In genomic region chr10:97397896-97398295, GRCm38 (mm10) we compare ENCODE assay signal across 20 mouse cellular contexts.
DNase-seq lines count a peak whose midpoint lies in the region; ATAC-seq and TF ChIP-seq lines count a peak whose summit lies in the region.
"Had no signal": no experiment of that assay in that cellular context is flagged by ENCODE, and none has a peak within 500 bp of the region (broad histone marks: within the 10 kb centered on the region; RNA-seq: fewer than 3 reads in every experiment).

No protein-coding gene starts in this region.

- H3K9me3 ChIP-seq in embryonic facial prominence, embryonic 13.5 days, result no peaks in the 10 kb centered on the region
- H3K9me3 ChIP-seq in embryonic facial prominence, embryonic 10.5 days, result no peaks in the 10 kb centered on the region
- H3K9me3 ChIP-seq in heart, postnatal 0 days (replicated peaks; ENCODE audit: control insufficient read depth, low read length), result no peaks in the 10 kb centered on the region
- H3K9me3 ChIP-seq in lung, embryonic 14.5 days (ENCODE audit: low read depth, low read length), result no peaks in the 10 kb centered on the region
- no peaks in the 10 kb centered on the region for H3K9me3 ChIP-seq in stomach, embryonic 16.5 days (replicated peaks; ENCODE audit: control insufficient read depth, low read length)
- H3K9me3 ChIP-seq: heart, embryonic 12.5 days; hindbrain, embryonic 10.5 days; limb, embryonic 13.5 days; midbrain, embryonic 12.5 days had no signal

- DNase-seq in embryonic facial prominence, embryonic 10.5 days (ENCODE audit: low spot score), result no peak
- DNase-seq in heart, postnatal 0 days (ENCODE audit: low spot score), result peak; percentile 11
- DNase-seq in heart, postnatal 25 days (ENCODE audit: low spot score), result no peak
- peak; percentile 32 for DNase-seq in lung, embryonic 14.5 days
- no peak for DNase-seq in lung, postnatal 36 days
- DNase-seq in gastrocnemius, postnatal 4 days (ENCODE audit: low spot score in 2 of 2), result no peak
- DNase-seq: adrenal gland, postnatal 10 days; cerebellum, adult 2 months; cerebellum, postnatal 25 days; gastrocnemius, postnatal 14 days; kidney, postnatal 4 days had no signal

- WGBS in embryonic facial prominence, embryonic 13.5 days, result 84% methylated on average over 2 of the region's 2 CpGs
- WGBS in embryonic facial prominence, embryonic 10.5 days, result 86% methylated on average over 2 of the region's 2 CpGs
- WGBS in heart, postnatal 0 days, result 51% methylated on average over 2 of the region's 2 CpGs
- 41% methylated on average over 2 of the region's 2 CpGs for WGBS in lung, embryonic 14.5 days
- WGBS in stomach, embryonic 16.5 days, result 57% methylated on average over 2 of the region's 2 CpGs

- ATAC-seq in embryonic facial prominence, embryonic 13.5 days (ENCODE audit: insufficient number of reproducible peaks, insufficient read depth, low FRiP score, low TSS enrichment, low read depth), result no peak
- ATAC-seq in heart, postnatal 0 days (ENCODE audit: insufficient read depth, low read depth), result no peak
- no peak for ATAC-seq in lung, embryonic 14.5 days (ENCODE audit: insufficient read depth)
- ATAC-seq in stomach, embryonic 16.5 days (ENCODE audit: insufficient read depth, low FRiP score), result no peak
- ATAC-seq: activated CD4-positive, CD25-positive, alpha-beta regulatory T cell, adult 4 months; forebrain, embryonic 16.5 days; hindbrain, embryonic 16.5 days had no signal

- H3K4me2 ChIP-seq in embryonic facial prominence, embryonic 13.5 days, result no peak overlapping the region
- H3K4me2 ChIP-seq in heart, postnatal 0 days (ENCODE audit: low read depth, low read length), result no peak overlapping the region
- H3K4me2 ChIP-seq in lung, embryonic 14.5 days, result no peak overlapping the region
- no peak overlapping the region for H3K4me2 ChIP-seq in stomach, embryonic 16.5 days (ENCODE audit: low read depth, low read length)
- H3K4me2 ChIP-seq: heart, embryonic 12.5 days; limb, embryonic 13.5 days; midbrain, embryonic 12.5 days had no signal

- H3K36me3 ChIP-seq in embryonic facial prominence, embryonic 13.5 days, result no peaks in the 10 kb centered on the region
- no peaks in the 10 kb centered on the region for H3K36me3 ChIP-seq in embryonic facial prominence, embryonic 10.5 days (replicated peaks)
- H3K36me3 ChIP-seq in heart, postnatal 0 days (replicated peaks; ENCODE audit: control insufficient read depth, insufficient read depth, low read length), result no peaks in the 10 kb centered on the region
- no peaks in the 10 kb centered on the region for H3K36me3 ChIP-seq in lung, embryonic 14.5 days (ENCODE audit: insufficient read depth)
- no peaks in the 10 kb centered on the region for H3K36me3 ChIP-seq in stomach, embryonic 16.5 days (ENCODE audit: control insufficient read depth, insufficient read depth, low read length)
- H3K36me3 ChIP-seq: heart, embryonic 12.5 days; hindbrain, embryonic 10.5 days; limb, embryonic 13.5 days; midbrain, embryonic 12.5 days had no signal

- H3K4me1 ChIP-seq in embryonic facial prominence, embryonic 13.5 days, result 0 out of 2 replicates have a peak, but pooled peaks cover 3% of the 10 kb centered on the region
- 0 out of 2 replicates have a peak, but pooled peaks cover 6% of the 10 kb centered on the region for H3K4me1 ChIP-seq in embryonic facial prominence, embryonic 10.5 days
- H3K4me1 ChIP-seq in heart, postnatal 0 days (ENCODE audit: control insufficient read depth, insufficient read depth), result no peaks in the 10 kb centered on the region
- peaks cover 6% of the 10 kb centered on the region for H3K4me1 ChIP-seq in lung, embryonic 14.5 days (ENCODE audit: insufficient read depth)
- 0 out of 2 replicates have a peak, but pooled peaks cover 3% of the 10 kb centered on the region for H3K4me1 ChIP-seq in stomach, embryonic 16.5 days (ENCODE audit: control insufficient read depth, insufficient read depth, low read length)
- H3K4me1 ChIP-seq: heart, embryonic 12.5 days; hindbrain, embryonic 10.5 days; limb, embryonic 13.5 days; midbrain, embryonic 12.5 days had no signal

- TF ChIP-seq CTCF in heart, postnatal 0 days (IDR thresholded peaks at IDR 0.05; ENCODE audit: low read depth), result no peak
- TF ChIP-seq CTCF in lung, embryonic 14.5 days (IDR thresholded peaks at IDR 0.05; ENCODE audit: low read depth), result no peak

- peak overlapping the region; percentile 76 for H3K27ac ChIP-seq in embryonic facial prominence, embryonic 13.5 days
- no peak overlapping the region for H3K27ac ChIP-seq in embryonic facial prominence, embryonic 10.5 days (replicated peaks)
- no peak overlapping the region for H3K27ac ChIP-seq in heart, postnatal 0 days (ENCODE audit: low read depth)
- peak overlapping the region; percentile 66; the same call in 1 of the 2 replicates for H3K27ac ChIP-seq in lung, embryonic 14.5 days (ENCODE audit: low read depth)
- peak overlapping the region; percentile 77 for H3K27ac ChIP-seq in stomach, embryonic 16.5 days (ENCODE audit: low read length)
- H3K27ac ChIP-seq: hindbrain, embryonic 10.5 days; limb, embryonic 13.5 days; midbrain, embryonic 12.5 days had no signal

- no peak for TF ChIP-seq EP300 in heart, postnatal 0 days (IDR thresholded peaks at IDR 0.05; ENCODE audit: low read depth)

- H3K9ac ChIP-seq in embryonic facial prominence, embryonic 13.5 days, result no peak overlapping the region
- H3K9ac ChIP-seq in heart, postnatal 0 days (replicated peaks; ENCODE audit: low read depth, low read length), result no peak overlapping the region
- H3K9ac ChIP-seq in lung, embryonic 14.5 days, result no peak overlapping the region
- H3K9ac ChIP-seq in stomach, embryonic 16.5 days (ENCODE audit: low read length), result no peak overlapping the region
- H3K9ac ChIP-seq: heart, embryonic 12.5 days; limb, embryonic 13.5 days; midbrain, embryonic 12.5 days had no signal

- H3K27me3 ChIP-seq in embryonic facial prominence, embryonic 13.5 days, result no peaks in the 10 kb centered on the region
- no peaks in the 10 kb centered on the region for H3K27me3 ChIP-seq in embryonic facial prominence, embryonic 10.5 days (replicated peaks; ENCODE audit: low read depth, poor library complexity, severe bottlenecking)
- H3K27me3 ChIP-seq in heart, postnatal 0 days (ENCODE audit: control insufficient read depth, insufficient read depth, low read length), result no peaks in the 10 kb centered on the region
- H3K27me3 ChIP-seq in lung, embryonic 14.5 days (ENCODE audit: insufficient read depth, low read length), result no peaks in the 10 kb centered on the region
- no peaks in the 10 kb centered on the region for H3K27me3 ChIP-seq in stomach, embryonic 16.5 days (ENCODE audit: control insufficient read depth, insufficient read depth, low read length)
- H3K27me3 ChIP-seq: heart, embryonic 12.5 days; limb, embryonic 13.5 days; midbrain, embryonic 12.5 days had no signal

- no peak overlapping the region for H3K4me3 ChIP-seq in embryonic facial prominence, embryonic 13.5 days
- no peak overlapping the region for H3K4me3 ChIP-seq in embryonic facial prominence, embryonic 10.5 days
- H3K4me3 ChIP-seq in heart, postnatal 0 days (ENCODE audit: low read depth, low read length), result no peak overlapping the region
- no peak overlapping the region for H3K4me3 ChIP-seq in lung, embryonic 14.5 days (ENCODE audit: low read depth, low read length)
- H3K4me3 ChIP-seq in stomach, embryonic 16.5 days (replicated peaks; ENCODE audit: low read length), result no peak overlapping the region
- H3K4me3 ChIP-seq: heart, embryonic 12.5 days; hindbrain, embryonic 10.5 days; limb, embryonic 13.5 days; midbrain, embryonic 12.5 days had no signal

- intact Hi-C loops in heart, postnatal 25 days (cut with DNase I), result no loop called here

Comparison
In these comparisons a context has a peak if more than half of its experiments do, and no peak if none do; other contexts are left out.
1. H3K27ac ChIP-seq: peak in embryonic facial prominence, embryonic 13.5 days (single experiment), lung, embryonic 14.5 days (single experiment) and stomach, embryonic 16.5 days (single experiment); none in embryonic facial prominence, embryonic 10.5 days (single experiment) and heart, postnatal 0 days (single experiment).
2. DNase-seq: peak in heart, postnatal 0 days (single experiment) and lung, embryonic 14.5 days (single experiment); none in embryonic facial prominence, embryonic 10.5 days (single experiment), heart, postnatal 25 days (single experiment), lung, postnatal 36 days (single experiment) and gastrocnemius, postnatal 4 days (0 of 2).